Mouse (Mus musculus): ENCODE measurements around the gene Map3k19. TPM values are rescaled to one million over a fixed set of nuclear protein-coding genes. Genes with fewer than 3 reads are reported as not detected.

Map3k19 gene
- polyA plus RNA-seq (2014; fragmentation: Illumina TruSeq; extraction: RNeasy Lipid Tissue Mini Kit (QIAGEN cat#74804); ENCODE audit: low read depth, low replicate concordance), result 0.47 TPM

DNA sequence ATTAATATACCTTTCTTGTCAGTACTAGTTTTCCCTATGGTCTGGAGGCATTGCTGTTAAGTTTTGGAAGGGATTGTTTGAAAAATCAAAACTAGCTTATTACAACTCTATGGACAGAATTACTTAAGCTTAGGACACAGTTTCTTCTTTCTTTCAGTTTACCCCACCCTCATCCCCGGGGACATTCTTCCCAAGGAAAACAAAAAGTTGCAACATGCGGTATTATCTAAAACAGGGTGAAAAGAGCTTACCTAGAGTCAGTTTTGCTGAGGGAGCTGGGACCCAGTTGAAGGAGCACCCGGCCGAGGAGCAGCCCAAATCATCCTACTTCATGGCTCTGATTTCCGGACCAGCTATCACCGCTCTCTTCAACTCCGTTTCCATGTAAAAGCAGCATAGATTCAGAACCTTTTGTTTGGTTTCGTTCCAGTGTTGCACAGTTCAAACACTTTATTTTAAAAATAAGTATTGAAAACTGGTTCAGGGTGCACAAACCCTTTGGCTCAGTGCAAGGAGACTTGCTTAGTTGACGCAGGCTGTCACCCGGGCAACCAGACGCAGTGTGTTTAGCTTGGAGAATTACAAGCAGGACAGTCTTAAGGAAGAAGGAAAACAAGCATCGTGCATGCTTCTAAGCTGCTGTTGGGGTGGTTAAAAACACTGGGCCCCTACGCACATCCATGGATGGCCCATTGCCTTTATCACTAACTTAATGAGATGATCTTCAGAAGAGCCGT is at the start of gene Map3k19:
Gene Map3k19, minus strand, starts transcription at position 546 of the 737 bp plus-strand sequence.

GRCm38 (mm10) chr1:127868300-127869261 is 13.8 kb upstream of the Map3k19 start, which contains the start of gene Rab3gap1:
Gene Rab3gap1 (plus strand): TSS chr1:127868773.

GRCm38 (mm10) chr1:127773803-127774500 is 80.9 kb downstream of the Map3k19 start, which contains the start of gene Ccnt2:
Gene Ccnt2 (plus strand): TSS chr1:127774164.

Other genes with a start within 250 kb of the Map3k19 start
- gene Tmem163, start 175.5 kb downstream of the Map3k19 start, polyA plus RNA-seq (2014; fragmentation: Illumina TruSeq; extraction: RNeasy Lipid Tissue Mini Kit (QIAGEN cat#74804); ENCODE audit: low read depth, low replicate concordance), result 0.22 TPM
- gene Acmsd, start 125.6 kb downstream of the Map3k19 start, polyA plus RNA-seq (2014; fragmentation: Illumina TruSeq; extraction: RNeasy Lipid Tissue Mini Kit (QIAGEN cat#74804); ENCODE audit: low read depth, low replicate concordance), result not detected
- gene Ccnt2, start 80.9 kb downstream of the Map3k19 start, polyA plus RNA-seq (2014; fragmentation: Illumina TruSeq; extraction: RNeasy Lipid Tissue Mini Kit (QIAGEN cat#74804); ENCODE audit: low read depth, low replicate concordance), result 104 TPM
- gene Rab3gap1, start 13.7 kb upstream of the Map3k19 start, polyA plus RNA-seq (2014; fragmentation: Illumina TruSeq; extraction: RNeasy Lipid Tissue Mini Kit (QIAGEN cat#74804); ENCODE audit: low read depth, low replicate concordance), result 66.7 TPM
- gene Zranb3, start 248.0 kb upstream of the Map3k19 start, polyA plus RNA-seq (2014; fragmentation: Illumina TruSeq; extraction: RNeasy Lipid Tissue Mini Kit (QIAGEN cat#74804); ENCODE audit: low read depth, low replicate concordance), result 3.3 TPM
- gene R3hdm1, start 248.3 kb upstream of the Map3k19 start, polyA plus RNA-seq (2014; fragmentation: Illumina TruSeq; extraction: RNeasy Lipid Tissue Mini Kit (QIAGEN cat#74804); ENCODE audit: low read depth, low replicate concordance), result 204 TPM

Data from sigmoid colon, adult 10 weeks (tissue).